Mouse (Mus musculus) left cerebral cortex, adult 9 months (tissue): ENCODE data around the gene Slx4ip.

Source experiments
- DNase-seq, 2 experiments: peaks; one replicate each; pipeline ENCODE4 v3.0.0; 2022; ENCODE audit warnings: low spot score in 2 of 2

The Slx4ip gene

GRCm38 (mm10) chr2:136947500-136947899, 56.5 kb downstream of the Slx4ip start:
- no peak for DNase-seq

- DNase-seq, result peak in 1 of 2 experiments; percentile 14
Measured at GRCm38 (mm10) chr2:136947937-136948336, 56.9 kb downstream of the Slx4ip start.

- no peak for DNase-seq
Measured at GRCm38 (mm10) chr2:136952238-136952637, 61.2 kb downstream of the Slx4ip start.

DNA sequence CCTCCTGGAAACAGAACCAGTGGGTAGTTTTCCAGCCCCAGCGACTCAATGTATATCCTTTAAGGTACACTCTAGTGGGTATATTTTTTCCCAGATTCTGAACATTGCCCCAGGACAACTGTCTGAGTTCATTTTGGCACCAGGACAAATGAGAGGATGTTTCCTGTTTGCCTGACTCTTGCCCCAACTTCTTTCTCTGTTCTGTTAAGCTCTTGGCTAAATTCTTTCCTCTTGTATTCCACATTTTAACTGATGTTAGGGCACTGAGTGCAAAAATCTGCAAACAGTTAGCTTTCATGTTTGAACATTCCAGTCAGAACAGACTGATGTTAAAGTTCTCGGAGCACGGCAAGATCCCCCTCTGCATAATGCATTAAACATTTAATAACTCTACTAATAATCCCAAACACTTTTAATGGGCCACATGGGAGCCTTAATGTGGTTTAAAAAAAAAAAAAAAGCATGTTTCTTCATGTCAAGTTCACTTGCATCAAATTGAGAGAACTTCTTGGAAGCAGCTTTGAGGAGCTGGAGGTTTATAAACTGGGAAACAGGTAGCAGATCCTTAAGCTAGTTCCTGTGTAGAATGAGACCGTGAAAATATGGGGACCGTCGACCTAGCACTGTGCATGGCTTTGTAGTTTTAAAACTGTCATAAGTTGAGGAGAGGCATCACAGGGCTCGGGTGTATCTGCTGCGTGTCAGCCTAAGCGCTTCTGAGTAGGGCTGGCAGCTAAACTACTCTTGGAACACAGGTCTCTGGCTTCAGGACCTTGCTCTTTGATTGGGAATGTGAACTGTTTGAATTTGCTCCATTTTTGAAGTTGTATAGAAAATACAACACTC, 64.9 kb downstream of the Slx4ip start:
- no peak for DNase-seq

DNA sequence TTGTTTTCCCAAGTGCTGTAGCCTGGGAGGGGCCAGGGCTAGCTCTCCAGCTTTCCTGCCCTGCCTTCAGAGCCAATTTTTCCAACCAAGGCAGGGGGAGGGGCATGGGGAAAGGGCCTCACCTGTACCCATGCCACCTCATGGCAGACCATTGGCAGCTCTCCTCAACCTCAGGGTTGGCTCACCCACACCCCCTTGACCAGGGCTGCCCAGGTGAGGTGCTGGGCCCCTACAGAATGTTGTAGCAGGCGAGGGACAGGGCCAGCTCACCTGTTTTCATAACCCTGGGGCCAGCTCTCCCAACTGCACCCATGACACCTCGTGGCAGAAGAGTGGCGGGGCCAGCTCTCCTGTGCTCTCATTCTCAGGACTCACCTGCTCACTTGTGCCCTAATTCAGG, 67.7 kb downstream of the Slx4ip start:
- DNase-seq, result no peak

DNA sequence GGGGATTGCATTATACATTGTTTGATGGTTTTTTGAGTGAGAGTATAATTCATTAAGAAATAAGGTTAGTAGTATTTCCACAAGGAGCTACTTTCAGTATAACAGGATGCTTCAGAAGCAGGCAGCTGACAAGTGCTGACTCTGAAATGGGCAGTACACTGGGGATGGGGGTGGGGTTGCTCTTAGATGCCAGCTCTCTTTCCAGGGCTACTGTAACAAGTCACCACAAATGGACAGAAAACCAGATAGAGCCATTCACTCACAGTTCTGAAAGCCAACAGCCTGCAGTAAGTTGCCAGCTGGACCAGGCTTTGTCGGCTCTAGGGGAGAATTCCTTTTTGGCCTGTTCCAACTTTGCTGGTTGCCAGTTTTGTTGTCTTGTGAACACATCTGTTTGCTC, 84.8 kb downstream of the Slx4ip start:
- no peak for DNase-seq

- DNase-seq, result no peak
Measured at GRCm38 (mm10) chr2:136979056-136979772, 88.2 kb downstream of the Slx4ip start.

DNA sequence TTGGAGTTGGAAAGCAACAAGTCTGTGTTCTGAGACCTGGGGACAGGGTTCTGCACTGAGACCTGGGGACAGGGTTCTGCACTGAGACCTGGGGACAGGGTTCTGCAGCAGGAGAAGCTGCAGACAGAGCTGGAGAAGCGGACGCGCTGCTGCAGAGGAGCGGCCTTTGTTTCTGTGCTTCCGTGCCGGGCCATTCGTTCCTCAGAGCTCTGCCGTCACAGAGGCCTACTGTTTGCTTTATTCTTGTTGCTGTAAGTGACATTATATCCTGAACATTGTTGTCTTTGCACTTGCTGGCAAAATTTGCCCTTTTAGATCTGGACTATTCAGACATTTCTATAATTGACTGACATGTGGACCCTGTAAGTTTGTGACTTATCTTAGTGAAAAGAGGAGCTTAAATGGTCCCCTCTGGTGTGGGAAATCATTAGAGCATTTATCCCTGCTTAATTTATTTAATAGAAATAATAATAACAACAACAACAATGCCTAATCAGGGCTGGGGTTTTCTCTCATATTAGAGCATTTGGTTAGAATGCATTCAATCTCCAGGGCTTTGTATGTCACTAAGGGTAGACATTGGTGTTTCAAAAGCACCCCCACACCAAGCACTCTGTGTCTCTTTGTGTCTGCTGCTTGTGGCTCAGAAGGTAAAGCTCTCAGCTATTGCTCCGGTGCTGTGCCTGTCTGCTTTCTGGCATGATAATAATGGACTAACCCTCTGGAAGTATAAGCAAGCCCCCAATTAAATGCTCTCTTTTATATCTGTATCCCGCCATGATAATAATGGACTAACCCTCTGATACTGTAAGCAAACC, 90.3 kb downstream of the Slx4ip start:
- peak in 1 of 2 experiments; percentile 26 for DNase-seq

DNA sequence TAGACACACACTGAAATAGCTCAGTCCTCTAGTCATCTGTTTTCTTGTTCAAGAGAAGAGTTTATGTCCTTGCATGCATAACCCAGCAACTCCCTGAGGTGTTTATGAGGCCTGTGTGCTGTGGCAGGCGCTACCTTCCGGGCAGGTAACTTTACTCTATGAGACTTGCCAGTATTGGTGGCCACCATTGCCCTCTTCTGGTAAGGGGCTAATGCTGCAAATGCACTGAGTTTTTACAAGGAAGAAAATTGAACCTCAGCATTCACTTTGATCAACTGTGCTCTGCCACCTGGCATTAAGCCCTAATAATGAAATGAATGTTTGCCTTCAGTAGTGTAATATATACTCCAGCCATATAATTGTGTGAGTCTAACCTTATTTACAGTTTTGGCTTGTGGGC, 92.9 kb downstream of the Slx4ip start:
- DNase-seq, result no peak

DNA sequence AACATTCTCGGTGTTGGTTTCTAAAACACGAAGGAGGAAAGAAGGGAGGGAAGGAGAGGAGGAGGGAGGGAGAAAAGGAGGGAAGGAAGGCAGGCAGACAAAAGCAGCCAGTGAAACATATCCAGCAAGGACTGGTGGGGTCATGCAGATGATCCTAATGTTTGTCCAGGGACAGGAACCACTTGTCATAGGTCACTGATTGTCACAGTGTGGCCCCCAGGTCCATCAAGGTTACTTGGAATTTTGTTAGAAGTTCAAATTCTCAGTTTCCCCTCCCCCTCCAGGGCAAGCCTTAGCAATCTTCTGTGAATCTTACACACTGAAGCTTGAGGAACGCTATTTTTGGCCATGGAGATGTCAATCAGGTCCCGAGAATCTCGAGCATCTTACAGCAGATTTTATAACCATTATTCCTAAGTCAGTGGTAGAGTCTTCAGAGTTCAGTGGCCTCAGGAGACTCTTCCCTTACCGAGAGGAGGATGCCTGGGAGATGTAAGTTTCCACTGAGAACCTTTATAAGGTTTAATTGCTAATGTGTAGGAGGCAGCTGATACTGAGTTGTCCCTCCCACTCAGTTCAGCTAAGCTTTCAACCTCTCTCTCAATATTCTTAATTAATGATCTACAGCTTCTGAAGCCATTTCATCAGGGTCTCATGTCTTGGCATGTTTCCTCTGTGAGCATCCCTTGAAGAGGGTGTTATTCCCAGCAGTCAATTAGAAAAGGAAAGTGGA, 95.1 kb downstream of the Slx4ip start:
- DNase-seq, result peak in 1 of 2 experiments; percentile 47

DNA sequence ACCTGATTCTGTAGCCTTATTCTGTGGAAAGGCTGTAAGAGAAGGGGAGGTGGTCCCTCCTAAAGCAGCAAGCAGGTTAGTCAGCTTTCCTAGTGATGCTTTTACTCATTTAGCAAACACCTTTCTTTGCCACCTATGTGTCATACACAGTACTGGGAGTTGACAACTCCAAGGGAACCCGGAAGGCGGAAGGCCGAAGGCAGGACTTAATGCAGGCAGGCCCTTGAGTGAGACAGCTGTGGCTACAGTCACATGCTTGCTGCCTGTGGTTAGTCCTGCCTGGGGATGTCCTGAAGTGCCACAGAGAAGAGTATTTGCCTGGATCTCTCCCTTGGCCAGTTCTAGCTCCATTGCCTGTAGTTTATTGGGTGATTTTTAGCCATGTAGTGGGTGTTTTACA, 102.1 kb downstream of the Slx4ip start:
- DNase-seq, result no peak

DNA sequence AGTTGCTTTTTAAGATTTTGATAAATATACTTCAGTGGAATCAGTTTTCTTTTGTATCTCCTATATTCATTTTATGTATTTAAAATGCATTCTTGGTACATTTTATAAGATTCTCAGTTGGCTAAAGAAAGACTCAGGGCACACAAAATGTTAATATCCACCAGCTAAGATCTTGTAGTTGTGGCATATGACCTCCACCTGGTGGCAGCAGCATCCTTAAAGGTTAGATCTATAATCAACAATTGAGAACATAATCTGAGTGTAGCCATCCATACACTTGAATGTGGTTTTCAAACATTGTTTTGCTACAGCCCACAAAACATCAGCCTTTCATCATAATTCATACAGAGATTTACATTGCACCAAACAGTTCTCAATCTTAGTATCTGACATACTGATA, 106.1 kb downstream of the Slx4ip start:
- DNase-seq, result peak in 1 of 2 experiments; percentile 10

GRCm38 (mm10) chr2:137002031-137002430, 111.0 kb downstream of the Slx4ip start:
- no peak for DNase-seq

DNA sequence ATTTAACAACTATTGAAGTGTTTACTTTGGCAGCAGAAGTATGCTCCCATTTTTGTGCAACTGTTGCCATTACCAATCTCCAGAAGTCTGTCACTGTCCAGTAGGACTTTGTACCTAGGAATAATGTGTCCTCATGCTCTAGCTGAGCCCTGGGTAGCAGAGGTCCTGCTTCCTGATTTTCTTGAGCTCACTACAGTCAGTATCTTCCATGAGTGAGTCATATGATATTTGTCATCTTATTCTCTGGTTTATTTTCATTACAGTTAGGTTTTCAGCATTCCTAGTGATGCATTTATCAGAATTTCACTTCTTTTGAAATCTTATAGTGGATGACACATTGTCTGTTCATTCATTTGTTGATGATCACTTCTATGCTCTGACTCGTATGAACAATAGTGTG, 115.6 kb downstream of the Slx4ip start:
- DNase-seq, result no peak

GRCm38 (mm10) chr2:137011980-137012379, 121.0 kb downstream of the Slx4ip start:
- DNase-seq, result no peak

DNA sequence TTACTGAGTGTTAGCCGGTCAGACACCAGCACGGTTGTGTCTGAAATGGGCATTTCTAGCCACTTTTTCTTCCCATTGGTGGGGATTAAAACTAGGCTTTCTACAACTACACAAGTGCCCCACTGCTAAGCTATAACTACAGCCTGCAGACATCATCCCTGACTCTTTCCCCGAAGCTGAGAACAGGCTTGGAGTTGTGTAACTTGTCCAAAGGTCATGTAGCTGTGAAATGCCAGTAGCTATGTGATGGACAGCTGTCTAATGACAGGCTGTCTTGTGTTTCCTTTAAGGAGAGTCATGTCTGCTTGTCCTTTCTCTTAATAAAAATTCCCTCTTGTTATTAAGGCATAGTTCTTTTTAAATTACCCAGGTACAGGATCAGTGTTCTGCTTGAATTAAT, 122.1 kb downstream of the Slx4ip start:
- DNase-seq, result no peak

DNA sequence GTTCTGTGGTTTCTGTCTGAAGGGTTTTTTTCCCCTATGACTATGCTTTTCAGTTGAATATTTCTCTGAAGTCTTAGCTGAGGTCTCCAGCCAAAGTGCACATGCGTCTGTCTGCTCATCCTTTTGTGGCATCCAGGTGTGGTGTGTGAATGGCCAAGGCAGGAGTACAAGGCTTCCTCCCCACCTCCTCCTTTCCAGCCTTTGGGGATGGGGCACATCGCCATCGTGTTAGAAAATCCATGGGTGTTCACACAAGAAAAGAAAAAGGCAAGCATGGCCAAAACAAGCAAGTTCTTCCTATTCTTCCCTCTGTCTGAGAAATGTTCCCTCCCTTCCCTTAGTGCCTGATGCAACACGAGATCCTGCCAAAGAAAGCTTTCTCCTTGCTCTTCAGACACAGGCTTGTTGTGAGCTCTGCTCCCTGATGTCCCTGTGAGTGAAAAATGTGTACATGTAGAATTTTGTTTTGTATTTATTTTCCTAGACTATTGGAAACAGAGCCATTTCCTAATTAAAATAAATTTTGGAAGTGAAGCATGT, 122.9 kb downstream of the Slx4ip start:
- DNase-seq, result no peak

DNA sequence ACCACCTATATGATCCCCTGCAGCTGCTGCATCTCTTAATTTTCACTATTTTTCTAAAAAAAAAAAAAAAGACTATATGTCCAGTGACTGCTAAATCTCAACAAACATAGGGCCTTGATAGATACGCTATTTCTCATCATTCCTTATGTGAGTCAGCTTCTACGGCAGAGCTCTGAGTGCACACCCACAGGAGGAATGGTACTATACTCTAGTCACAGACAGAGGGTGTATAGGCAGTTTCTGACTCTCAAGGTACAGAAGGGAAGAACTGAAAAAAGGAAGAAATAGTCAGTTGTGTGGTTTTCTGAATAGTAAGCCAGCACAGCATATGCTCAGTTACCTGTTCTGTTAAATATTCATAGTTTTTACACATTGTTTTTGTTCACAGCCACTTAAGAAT, 123.4 kb downstream of the Slx4ip start:
- peak; percentile 14 to 29 for DNase-seq

GRCm38 (mm10) chr2:137044122-137044521, 153.1 kb downstream of the Slx4ip start:
- no peak for DNase-seq

DNA sequence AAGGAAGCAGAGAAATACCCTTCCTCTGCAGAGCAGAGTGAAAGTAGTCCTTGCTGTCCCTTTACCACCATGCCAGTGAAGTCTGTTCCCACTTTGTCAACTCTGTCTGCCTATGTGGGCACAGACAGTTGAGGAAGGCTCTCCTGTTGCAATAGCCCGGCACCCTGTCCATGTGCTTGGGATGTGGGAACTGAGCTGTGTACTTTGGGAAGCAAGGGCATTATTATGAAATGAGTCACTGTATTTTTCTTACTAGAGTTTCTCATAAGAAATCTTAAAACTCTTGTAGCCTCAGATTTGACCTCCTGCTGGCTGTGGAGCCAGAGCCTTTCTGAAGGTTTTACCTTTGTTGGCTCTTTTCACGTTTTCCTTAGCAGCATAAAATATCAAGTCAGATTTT, 158.3 kb downstream of the Slx4ip start:
- no peak for DNase-seq

- no peak for DNase-seq
Measured at GRCm38 (mm10) chr2:137049906-137050305, 158.9 kb downstream of the Slx4ip start.
